Mouse (Mus musculus) C2C12 (cell line): ENCODE measurements around the gene Angpt4. TPM values are rescaled to one million over a fixed set of nuclear protein-coding genes. Genes with fewer than 3 reads are reported as not detected.

Source experiments
- H3K27me3 ChIP-seq: one replicate; pipeline ENCODE4 v1.6.1; 2011; ENCODE audit not compliant: control insufficient read depth, insufficient read depth, insufficient read length
- H3K36me3 ChIP-seq: one replicate; pipeline ENCODE4 v1.6.1; 2011; ENCODE audit not compliant: control insufficient read depth, insufficient read depth
- H3K4me3 ChIP-seq: one replicate; pipeline ENCODE4 v1.5.1; 2011; ENCODE audit warnings: mild to moderate bottlenecking, control low read depth; ENCODE audit not compliant: poor library complexity, insufficient read depth, severe bottlenecking
- H3K79me2 ChIP-seq: one replicate; pipeline ENCODE4 v1.6.1; 2011; ENCODE audit not compliant: control insufficient read depth, insufficient read depth
- H3K79me3 ChIP-seq: one replicate; pipeline ENCODE4 v1.6.1; 2011; ENCODE audit warnings: low read depth, control low read depth
- H3ac ChIP-seq: one replicate; pipeline ENCODE3; 2011; ENCODE audit warnings: low read depth; ENCODE audit not compliant: control insufficient read depth, insufficient read length
- CEBPB ChIP-seq: IDR thresholded peaks from one replicate; pipeline ENCODE4 v1.6.1; 2011; ENCODE audit warnings: low read depth, mild to moderate bottlenecking, control low read depth, moderate library complexity
- CTCF ChIP-seq: IDR thresholded peaks from one replicate; pipeline ENCODE4 v1.5.1; 2011; ENCODE audit not compliant: control insufficient read depth, insufficient read depth, insufficient read length
- FOSL1 ChIP-seq: IDR thresholded peaks from one replicate; pipeline ENCODE4 v1.8.0; 2011; ENCODE audit warnings: mild to moderate bottlenecking, low read length; ENCODE audit not compliant: poor library complexity, insufficient read depth, severe bottlenecking
- MAX ChIP-seq: IDR thresholded peaks from one replicate; pipeline ENCODE4 v1.6.1; 2011; ENCODE audit warnings: mild to moderate bottlenecking, control low read depth
- MYOD1 ChIP-seq: IDR thresholded peaks from one replicate; pipeline ENCODE4 v1.6.1; 2011; ENCODE audit warnings: low read depth; ENCODE audit not compliant: control insufficient read depth, insufficient read length
- MYOG ChIP-seq: IDR thresholded peaks from one replicate; pipeline ENCODE4 v1.6.1; 2011; ENCODE audit not compliant: control insufficient read depth, insufficient read length; ENCODE audit errors: extremely low read depth
- USF1 ChIP-seq: IDR thresholded peaks from one replicate; pipeline ENCODE4 v1.6.1; 2011; ENCODE audit warnings: low read depth, mild to moderate bottlenecking, control low read depth, moderate library complexity
- polyA plus RNA-seq: library from polyadenylated mRNA; unstranded; fragments of >200 nt; fragmentation: generic; extraction: Trizol; gene quantifications from one replicate; pipeline ENCODE4 v1.2.1, GENCODE M21; 2012; ENCODE audit warnings: missing spikeins

The Angpt4 gene
- polyA plus RNA-seq, 1 experiment, result 0.06 TPM

- no peak for TF ChIP-seq CTCF
- no peak for TF ChIP-seq USF1
- no peak for TF ChIP-seq MYOG
- no peak for TF ChIP-seq CEBPB
- TF ChIP-seq FOSL1, result no peak
- TF ChIP-seq MYOD1, result no peak
- TF ChIP-seq MAX, result no peak
- H3K79me3 ChIP-seq, result no peaks in the 10 kb centered on the region
- no peaks in the 10 kb centered on the region for H3K79me2 ChIP-seq
- no peaks in the 10 kb centered on the region for H3K36me3 ChIP-seq
- peaks cover 15% of the 10 kb centered on the region for H3K27me3 ChIP-seq
- H3ac ChIP-seq, result no peak overlapping the region
- no peak overlapping the region for H3K4me3 ChIP-seq
These were observed 33.1 kb downstream of the Angpt4 start for GRCm38 (mm10) chr2:151944106-151944505.

GRCm38 (mm10) chr2:151947617-151948016, 36.6 kb downstream of the Angpt4 start:
- no peaks in the 10 kb centered on the region for H3K79me2 ChIP-seq
- H3K4me3 ChIP-seq, result no peak overlapping the region
- no peaks in the 10 kb centered on the region for H3K36me3 ChIP-seq
- no peaks in the 10 kb centered on the region for H3K27me3 ChIP-seq
- no peak overlapping the region for H3ac ChIP-seq
- no peaks in the 10 kb centered on the region for H3K79me3 ChIP-seq
- no peak for TF ChIP-seq MAX
- TF ChIP-seq CTCF, result no peak
- TF ChIP-seq CEBPB, result no peak
- TF ChIP-seq USF1, result no peak
- TF ChIP-seq MYOG, result no peak
- TF ChIP-seq FOSL1, result no peak
- TF ChIP-seq MYOD1, result no peak

- no peaks in the 10 kb centered on the region for H3K27me3 ChIP-seq
- H3K4me3 ChIP-seq, result no peak overlapping the region
These were observed 37.3 kb downstream of the Angpt4 start for GRCm38 (mm10) chr2:151948311-151948710.

GRCm38 (mm10) chr2:151949082-151949774, 38.2 kb downstream of the Angpt4 start:
- H3ac ChIP-seq, result no peak overlapping the region
- no peaks in the 10 kb centered on the region for H3K79me2 ChIP-seq
- TF ChIP-seq MAX (no peak), CEBPB (no peak), MYOG (no peak), CTCF (no peak), USF1 (no peak), MYOD1 (no peak), FOSL1 (no peak)
- no peaks in the 10 kb centered on the region for H3K27me3 ChIP-seq
- H3K4me3 ChIP-seq, result no peak overlapping the region
- H3K36me3 ChIP-seq, result no peaks in the 10 kb centered on the region
- no peaks in the 10 kb centered on the region for H3K79me3 ChIP-seq

More at GRCm38 (mm10) chr2:151948311-151948710, 37.3 kb downstream of the Angpt4 start:
- H3ac ChIP-seq, result no peak overlapping the region
- no peaks in the 10 kb centered on the region for H3K36me3 ChIP-seq
- H3K79me3 ChIP-seq, result no peaks in the 10 kb centered on the region
- TF ChIP-seq USF1, result no peak
- no peak for TF ChIP-seq MYOG
- TF ChIP-seq MYOD1, result no peak
- TF ChIP-seq CEBPB, result no peak
- no peak for TF ChIP-seq MAX
- H3K79me2 ChIP-seq, result no peaks in the 10 kb centered on the region

GRCm38 (mm10) chr2:151953665-151954064, 42.7 kb downstream of the Angpt4 start:
- Histone ChIP-seq H3K79me2 (no peaks in the 10 kb centered on the region), H3K4me3 (no peak overlapping the region), H3K27me3 (no peaks in the 10 kb centered on the region), H3K36me3 (no peaks in the 10 kb centered on the region), H3K79me3 (no peaks in the 10 kb centered on the region), H3ac (no peak overlapping the region)
- TF ChIP-seq FOSL1, result no peak
- TF ChIP-seq CTCF, result no peak
- no peak for TF ChIP-seq MYOD1
- TF ChIP-seq USF1, result no peak
- TF ChIP-seq CEBPB, result no peak
- no peak for TF ChIP-seq MAX
- TF ChIP-seq MYOG, result no peak
